Mouse (Mus musculus) heart, adult 2 months (tissue): ENCODE measurements around the gene Gm48551.

Source experiments
- CTCF ChIP-seq: fragments of 200-600 bp; IDR thresholded peaks from 2 replicates; pipeline ENCODE4 v1.8.1; 2022; ENCODE audit warnings: antibody characterized with exemption, mild to moderate bottlenecking, moderate library complexity
- EP300 ChIP-seq: fragments of 200-500 bp; IDR thresholded peaks from 2 replicates; pipeline ENCODE4 v1.6.1; 2011; ENCODE audit warnings: low read depth, low read length, control low read depth; ENCODE audit not compliant: insufficient read depth
- POLR2A ChIP-seq: fragments of 200-500 bp; IDR thresholded peaks from 2 replicates; pipeline ENCODE4 v1.6.1; 2011; ENCODE audit warnings: mild to moderate bottlenecking, low read depth, low read length, control low read depth; ENCODE audit not compliant: insufficient read depth

DNA sequence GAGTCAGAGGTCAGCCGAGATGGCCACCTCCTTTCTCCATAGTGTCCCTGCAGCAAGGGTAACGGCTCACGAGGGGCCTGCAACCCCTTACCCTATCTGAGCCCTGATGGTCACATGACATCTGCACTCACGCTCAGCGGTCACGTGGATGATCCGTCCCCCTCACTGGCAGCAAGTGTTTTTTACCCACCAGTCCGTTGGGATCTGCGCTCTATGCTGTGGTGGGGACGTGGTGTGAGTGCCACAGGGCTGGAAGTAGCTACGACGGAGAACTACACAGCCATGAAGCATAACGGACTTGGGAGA is 24.1 kb downstream of the Gm48551 start:
- no peak for TF ChIP-seq CTCF
- TF ChIP-seq POLR2A: no peak
- TF ChIP-seq EP300: no peak
